Mouse (Mus musculus) hindlimb bud, embryonic 11.5 days (tissue): ENCODE data around the gene Slc35f6.
A peak's percentile ranks its signal among the peaks of the same experiment; 100 is the strongest.

Experiments used
- DNase-seq: peaks from one replicate; pipeline ENCODE4 v3.0.0-alpha.2; 2012; ENCODE audit warnings: low read depth, low spot score; ENCODE audit errors: extremely low spot score

The Slc35f6 gene

GRCm38 (mm10) chr5:30621211-30621790, 26.4 kb upstream of the Slc35f6 start:
- DNase-seq = no peak

- no peak for DNase-seq
Measured at GRCm38 (mm10) chr5:30621844-30622176, 25.9 kb upstream of the Slc35f6 start.

GRCm38 (mm10) chr5:30622177-30622840, 25.4 kb upstream of the Slc35f6 start:
- DNase-seq = no peak

DNA sequence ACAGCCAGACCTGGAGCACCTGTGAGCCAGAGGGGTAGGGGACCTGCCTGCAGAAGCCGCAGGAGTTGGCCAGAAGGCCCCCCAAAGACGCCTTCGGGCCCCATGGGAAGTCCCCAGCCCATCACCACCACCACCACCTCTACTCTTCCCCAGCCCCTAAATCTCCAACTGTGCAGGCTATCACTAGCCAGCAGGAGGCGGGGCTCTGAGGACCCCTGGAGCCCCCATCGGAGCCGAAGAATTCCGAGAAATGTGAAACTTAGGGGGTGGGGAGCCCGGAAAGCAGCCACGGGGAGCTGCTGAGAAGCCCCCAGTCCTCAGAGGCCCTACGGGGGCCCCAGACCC, 24.9 kb upstream of the Slc35f6 start:
- DNase-seq = no peak

DNA sequence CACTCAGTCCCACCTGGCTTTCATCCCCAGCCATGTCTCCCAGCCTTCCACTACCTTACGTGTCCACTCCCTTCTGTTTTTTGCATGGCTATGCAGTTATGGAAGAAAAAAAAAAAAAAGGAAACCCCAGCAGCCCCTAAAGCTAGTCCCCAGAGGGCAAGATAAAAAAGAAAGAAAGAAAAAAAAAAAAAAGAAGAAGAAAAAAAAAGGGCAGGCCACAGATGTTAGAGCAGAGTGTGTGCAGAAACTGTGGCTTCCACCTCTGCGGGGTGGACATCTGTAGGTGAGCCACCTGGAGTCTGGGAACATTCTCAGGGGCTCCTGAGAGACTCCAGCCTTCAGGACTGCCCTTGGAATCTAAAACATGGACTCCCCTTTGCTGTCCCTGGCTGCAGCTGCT, 24.4 kb upstream of the Slc35f6 start:
- no peak for DNase-seq

DNA sequence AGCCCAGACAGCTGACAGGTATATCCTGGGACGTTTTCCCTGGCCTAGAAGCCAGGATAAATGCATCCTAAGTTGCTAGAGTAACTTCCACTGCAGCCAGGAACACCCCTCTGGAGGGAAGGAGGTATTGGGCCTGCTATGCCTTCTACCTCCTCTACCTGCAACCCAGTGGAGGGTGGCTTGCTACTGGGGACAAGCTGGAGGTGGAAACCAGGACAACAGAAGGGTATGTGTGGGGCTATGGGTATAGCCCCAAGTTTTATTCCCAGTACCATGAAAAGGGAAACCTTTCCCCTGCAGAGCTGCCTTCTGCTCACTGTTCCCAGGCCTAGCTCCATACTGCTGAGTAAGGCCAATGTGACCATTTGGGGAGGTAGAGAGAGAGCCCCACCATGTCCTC, 23.4 kb upstream of the Slc35f6 start:
- DNase-seq = no peak

GRCm38 (mm10) chr5:30624908-30625307, 22.8 kb upstream of the Slc35f6 start:
- DNase-seq = no peak

DNA sequence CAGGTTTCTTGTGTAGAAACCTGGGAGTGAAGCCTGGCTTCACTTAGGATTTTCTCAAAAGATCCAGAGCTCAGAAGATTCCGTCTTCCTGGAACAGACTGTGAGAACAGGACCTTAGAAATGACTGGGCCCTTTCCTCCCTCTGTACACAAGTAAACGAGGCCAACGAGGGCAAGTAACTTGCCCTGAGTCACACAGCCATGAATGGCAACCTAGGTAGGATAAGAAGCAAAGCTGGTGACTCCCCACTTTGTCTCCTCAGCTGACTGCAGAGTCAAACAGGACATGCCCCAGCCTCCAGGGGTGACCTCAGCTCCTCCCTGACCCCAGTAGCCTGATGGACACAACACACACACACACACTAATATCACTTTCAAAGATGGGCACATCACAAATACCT, 22.4 kb upstream of the Slc35f6 start:
- no peak for DNase-seq

GRCm38 (mm10) chr5:30626331-30627105, 21.2 kb upstream of the Slc35f6 start:
- DNase-seq = no peak

GRCm38 (mm10) chr5:30628511-30628910, 19.2 kb upstream of the Slc35f6 start:
- DNase-seq = no peak

GRCm38 (mm10) chr5:30630401-30630800, 17.3 kb upstream of the Slc35f6 start:
- no peak for DNase-seq

DNA sequence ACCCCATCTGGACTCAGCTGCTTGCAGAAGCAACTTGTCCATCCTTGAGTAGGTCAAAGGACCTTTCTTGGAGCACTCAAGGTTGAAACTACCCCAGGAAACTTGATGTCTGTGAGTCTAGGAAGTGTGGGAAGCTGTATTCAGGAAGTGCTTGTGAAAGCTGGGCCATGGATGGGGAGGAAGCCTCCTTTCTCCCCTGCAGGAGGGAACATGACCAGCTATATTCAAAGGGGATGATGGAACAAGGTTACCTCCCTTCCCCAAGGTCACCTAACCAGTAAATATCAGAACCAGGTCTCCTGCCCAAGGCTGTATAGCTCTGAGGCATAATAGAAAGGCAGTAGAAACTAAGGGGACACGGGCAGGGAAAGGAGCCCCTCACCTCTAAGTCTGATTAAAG, 15.6 kb upstream of the Slc35f6 start:
- no peak for DNase-seq

- no peak for DNase-seq
Measured at GRCm38 (mm10) chr5:30636994-30637393, 10.7 kb upstream of the Slc35f6 start.

DNA sequence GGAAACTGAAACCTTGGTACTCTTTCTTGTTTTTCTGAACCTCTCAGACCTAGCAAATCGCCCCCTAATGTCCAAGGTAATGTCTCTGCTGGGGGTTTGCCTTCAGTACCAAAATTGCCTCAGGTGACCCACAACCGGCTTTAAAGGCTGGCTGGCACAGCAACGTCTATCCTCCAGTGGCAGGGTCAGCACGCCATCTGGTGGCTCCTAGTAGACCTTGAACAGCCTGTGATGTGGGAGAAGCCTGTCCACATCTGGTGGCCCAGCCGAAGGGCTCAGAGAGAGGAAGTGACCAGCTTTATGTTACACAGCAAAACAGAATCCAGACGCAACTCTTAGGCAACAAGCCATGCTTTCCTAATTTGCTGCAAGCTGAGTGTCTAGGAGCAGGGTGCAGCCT, 9.7 kb upstream of the Slc35f6 start:
- peak; percentile 26 for DNase-seq

GRCm38 (mm10) chr5:30643477-30644179, 4.1 kb upstream of the Slc35f6 start:
- DNase-seq = no peak

DNA sequence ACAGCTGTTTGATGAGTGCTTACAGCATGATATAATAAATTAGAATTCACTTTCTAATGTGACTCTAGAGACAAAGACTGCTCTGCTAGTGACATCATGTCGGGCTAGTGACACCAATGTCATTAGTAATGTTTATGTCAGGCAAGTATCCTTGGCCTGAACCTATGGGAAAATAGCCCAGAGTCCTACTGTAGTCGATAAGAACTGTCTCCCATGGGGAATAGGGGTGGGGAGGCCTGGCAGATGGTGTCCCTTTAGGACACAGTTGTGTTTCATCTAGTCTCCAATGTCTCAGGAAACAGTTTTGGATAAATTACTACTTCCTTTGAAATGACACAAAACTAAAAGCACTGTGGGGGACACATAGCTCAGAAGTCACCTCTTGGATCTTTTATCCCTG, 1.7 kb upstream of the Slc35f6 start:
- no peak for DNase-seq

DNA sequence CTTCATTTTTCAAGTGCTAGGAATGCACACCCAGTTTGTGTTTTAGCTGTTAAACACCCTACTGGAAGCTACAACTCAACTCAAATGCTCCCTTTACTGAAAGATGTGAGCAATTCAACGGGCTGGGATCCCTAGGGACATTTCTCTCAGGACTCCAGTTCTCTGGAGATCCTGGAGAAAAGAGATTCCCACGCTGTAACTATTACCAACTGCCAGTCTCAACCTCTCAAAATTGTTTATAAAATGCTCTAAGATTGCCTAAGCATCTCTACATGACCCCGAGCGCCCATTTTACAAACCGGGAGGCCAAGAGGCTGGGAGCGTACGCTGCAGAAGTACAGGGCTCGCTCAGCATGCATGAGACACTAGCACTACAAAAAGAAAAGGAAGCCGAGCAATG, 337 bp upstream of the Slc35f6 start:
- no peak for DNase-seq

DNA sequence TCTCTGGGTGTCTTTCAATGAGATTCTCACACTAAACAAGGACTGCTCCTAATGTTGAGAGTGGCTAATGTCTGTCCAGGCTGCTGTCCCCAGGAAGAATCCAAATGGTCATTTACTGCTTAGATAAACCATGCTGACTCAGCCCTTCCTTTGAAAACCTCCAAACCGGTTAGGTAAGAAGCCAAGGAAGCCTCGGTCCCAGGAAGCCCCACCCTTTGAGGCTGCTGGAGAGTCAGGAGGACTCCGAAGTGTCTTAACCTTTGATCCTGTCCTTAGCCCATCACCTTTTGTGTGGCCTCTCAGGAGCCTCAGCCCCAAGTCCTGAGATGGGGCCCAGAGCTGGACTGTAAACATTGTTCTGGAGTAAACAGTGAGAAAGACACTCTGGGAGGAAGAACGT, 1.8 kb downstream of the Slc35f6 start:
- no peak for DNase-seq

- DNase-seq = no peak
Measured at GRCm38 (mm10) chr5:30650756-30651155, 3.0 kb downstream of the Slc35f6 start.

DNA sequence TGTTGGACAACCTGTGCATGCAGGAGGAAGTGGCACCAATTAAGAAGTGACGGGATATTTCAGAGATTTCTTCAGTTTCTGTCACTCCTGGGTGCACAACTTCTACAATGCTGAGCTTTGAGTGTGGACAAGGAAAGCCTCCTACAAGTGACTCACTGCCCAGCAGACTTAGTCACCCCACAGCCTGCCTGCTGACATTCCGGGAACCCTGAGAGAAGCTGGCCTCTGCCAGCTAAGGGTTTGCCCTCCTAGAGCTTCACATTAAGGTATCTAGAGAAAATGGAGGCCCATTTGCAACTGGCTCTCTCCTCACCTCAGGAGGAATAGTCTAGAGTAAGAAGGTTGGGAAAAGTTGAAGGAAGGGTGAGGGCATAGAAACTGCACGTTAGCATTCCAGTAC, 3.8 kb downstream of the Slc35f6 start:
- no peak for DNase-seq

- no peak for DNase-seq
Measured at GRCm38 (mm10) chr5:30653246-30653645, 5.5 kb downstream of the Slc35f6 start.

DNA sequence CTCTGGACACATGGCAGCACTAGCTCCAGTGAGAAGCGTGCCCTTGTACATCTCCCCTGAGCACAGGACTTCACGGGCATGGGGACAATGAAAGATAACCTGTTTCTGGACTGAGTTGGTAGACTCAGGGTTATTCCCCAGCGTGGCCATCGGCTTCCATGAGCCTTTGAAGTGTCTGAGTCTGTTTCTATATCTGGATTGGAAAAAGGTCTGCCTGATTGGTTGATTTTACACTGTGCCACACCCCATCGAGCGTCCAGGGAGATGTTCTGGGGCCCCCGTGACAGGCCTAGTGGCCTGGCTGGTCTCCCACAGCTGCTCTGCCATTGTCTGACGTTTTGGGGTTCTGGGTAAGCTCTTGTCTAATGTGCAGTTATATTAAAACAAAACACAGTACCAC, 7.3 kb downstream of the Slc35f6 start:
- no peak for DNase-seq
